9 mouse cellular contexts compared by ENCODE assay signal in the genomic region with DNA sequence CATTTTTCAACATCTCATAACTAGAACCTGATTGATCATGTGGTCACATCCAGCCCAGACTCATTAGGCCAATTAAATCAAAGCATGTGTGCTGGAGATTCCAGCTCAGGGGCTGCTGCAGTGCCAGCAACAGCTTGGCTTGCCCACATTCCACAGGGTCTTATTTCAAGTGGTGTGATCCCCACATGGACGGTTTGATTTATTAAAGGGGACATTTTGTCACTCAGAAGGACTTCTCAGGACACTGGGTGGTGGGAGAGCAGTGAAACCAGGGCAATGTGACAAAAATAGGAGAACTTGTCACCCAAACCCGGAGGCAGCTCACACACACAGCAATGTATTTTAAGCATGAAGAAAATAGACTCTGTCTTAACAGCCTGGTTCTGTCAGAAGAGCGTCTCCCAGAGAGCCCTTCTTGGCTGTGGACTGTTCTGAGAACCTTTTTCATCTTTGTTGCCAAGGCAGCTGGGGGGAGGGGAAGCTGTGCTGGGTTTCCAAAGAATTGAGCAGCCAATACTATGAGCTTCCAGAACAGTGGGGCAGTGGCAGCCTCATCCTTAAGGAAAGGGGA.
DNase-seq lines count a peak whose midpoint lies in the region; ATAC-seq lines count a peak whose summit lies in the region.
"Had no signal": no experiment of that assay in that cellular context is flagged by ENCODE, and none has a peak within 500 bp of the region (broad histone marks: within the 10 kb centered on the region; RNA-seq: fewer than 3 reads in every experiment).

No protein-coding gene starts in this region.

- peak; percentile 17 for DNase-seq in ZHBTc4 (ENCODE audit: low read depth, low spot score)
- peak; percentile 74 for DNase-seq in embryo, embryonic 10 days (ENCODE audit: low spot score)
- DNase-seq in gastrocnemius, adult 8-10 months (ENCODE audit: low spot score in 2 of 2), result peak; percentile 75 to 79
- peak; percentile 53 to 57 for DNase-seq in layer of hippocampus, postnatal 25 days (ENCODE audit: extremely low spot score in 1 of 2, low spot score in 1 of 2)
- peak; percentile 73 for DNase-seq in mesoderm, embryonic 11.5 days (ENCODE audit: low read depth, low spot score)
- peak; percentile 73 for DNase-seq in right cerebral cortex, postnatal 25 days

- H3K36me3 ChIP-seq in hindbrain, embryonic 15.5 days, result no peaks in the 10 kb centered on the region
- H3K36me3 ChIP-seq: liver, embryonic 15.5 days had no signal

- peak overlapping the region; percentile 47 for H3K27ac ChIP-seq in hindbrain, embryonic 15.5 days (replicated peaks)
- H3K27ac ChIP-seq: liver, embryonic 15.5 days had no signal

- no peak overlapping the region for H3K9ac ChIP-seq in hindbrain, embryonic 15.5 days
- H3K9ac ChIP-seq: liver, embryonic 15.5 days had no signal

- ATAC-seq in hindbrain, embryonic 15.5 days (ENCODE audit: low FRiP score, low read depth), result peak; percentile 90
- no peak for ATAC-seq in granulocyte monocyte progenitor cell, adult 5-6 weeks (replicated peaks; ENCODE audit: poor library complexity, severe bottlenecking)

- no peak overlapping the region for H3K4me2 ChIP-seq in hindbrain, embryonic 15.5 days
- H3K4me2 ChIP-seq: liver, embryonic 15.5 days had no signal

- H3K4me1 ChIP-seq in hindbrain, embryonic 15.5 days (replicated peaks), result peaks cover 16% of the 10 kb centered on the region
- H3K4me1 ChIP-seq: liver, embryonic 15.5 days had no signal

- no peaks in the 10 kb centered on the region for H3K27me3 ChIP-seq in hindbrain, embryonic 15.5 days
- H3K27me3 ChIP-seq: liver, embryonic 15.5 days had no signal

- H3K4me3 ChIP-seq in hindbrain, embryonic 15.5 days, result no peak overlapping the region
- H3K4me3 ChIP-seq: liver, embryonic 15.5 days had no signal

- H3K9me3 ChIP-seq in hindbrain, embryonic 15.5 days, result no peaks in the 10 kb centered on the region
- H3K9me3 ChIP-seq: liver, embryonic 15.5 days had no signal

- WGBS in hindbrain, embryonic 15.5 days, result 12% methylated on average over 3 of the region's 3 CpGs

Comparison
In these comparisons a context has a peak if more than half of its experiments do, and no peak if none do; other contexts are left out.
1. DNase-seq: peak in every context shown above with its lines; median percentile 77 in gastrocnemius, adult 8-10 months; 74 in embryo, embryonic 10 days; 73 in mesoderm, embryonic 11.5 days; 73 in right cerebral cortex, postnatal 25 days; 55 in layer of hippocampus, postnatal 25 days; 17 in ZHBTc4.